ENCODE assay signal across 22 mouse cellular contexts in genomic region chr10:33073126-33073525, GRCm38 (mm10). TPM values are rescaled to one million over a fixed set of nuclear protein-coding genes. Genes with fewer than 3 reads are reported as not detected.
"Had no signal": no experiment of that assay in that cellular context is flagged by ENCODE, and none has a peak within 500 bp of the region (broad histone marks: within the 10 kb centered on the region; RNA-seq: fewer than 3 reads in every experiment).

No protein-coding gene starts in this region.

- H3K4me2 ChIP-seq: liver, embryonic 13.5 days; midbrain, embryonic 12.5 days; midbrain, embryonic 15.5 days; neural tube, embryonic 13.5 days had no signal

- H3K27me3 ChIP-seq: liver, embryonic 13.5 days; midbrain, embryonic 12.5 days; midbrain, embryonic 15.5 days; neural tube, embryonic 13.5 days had no signal

- H3K36me3 ChIP-seq: liver, embryonic 13.5 days; midbrain, embryonic 12.5 days; midbrain, embryonic 15.5 days; neural tube, embryonic 13.5 days had no signal

- H3K4me3 ChIP-seq: left cerebral cortex, adult 2 months; liver, embryonic 13.5 days; midbrain, embryonic 12.5 days; midbrain, embryonic 15.5 days; neural tube, embryonic 13.5 days had no signal

- DNase-seq: kidney, adult 9 months; kidney, postnatal 14 days; kidney, postnatal 4 days; layer of hippocampus, postnatal 36 days; liver, embryonic 13.5 days; lung, adult 2 months; lung, postnatal 14 days; retina, postnatal 1 day; right cerebral cortex, postnatal 25 days; thymus, postnatal 36 days had no signal

- H3K27ac ChIP-seq: left cerebral cortex, adult 2 months; liver, embryonic 13.5 days; macrophage; midbrain, embryonic 12.5 days; midbrain, embryonic 15.5 days; neural tube, embryonic 13.5 days; stomach, postnatal 0 days had no signal

- ATAC-seq: midbrain, embryonic 15.5 days had no signal

- H3K9me3 ChIP-seq: liver, embryonic 13.5 days; midbrain, embryonic 12.5 days; midbrain, embryonic 15.5 days; neural tube, embryonic 13.5 days had no signal

- H3K9ac ChIP-seq: liver, embryonic 13.5 days; midbrain, embryonic 12.5 days; midbrain, embryonic 15.5 days; neural tube, embryonic 13.5 days had no signal

- H3K4me1 ChIP-seq: liver, embryonic 13.5 days; midbrain, embryonic 12.5 days; midbrain, embryonic 15.5 days; neural tube, embryonic 13.5 days had no signal

RNA-seq across cellular contexts. Expression of gene Trdn, which starts 7.2 kb away (rescaled TPM):
- total RNA-seq: layer of hippocampus, postnatal 10 days; layer of hippocampus, postnatal 36 days; megakaryocyte, adult 5-6 weeks; neutrophil, adult 5-6 weeks had no signal
- polyA plus RNA-seq: liver, adult 2 months; macrophage; small intestine, adult 2 months; stomach, embryonic 14.5 days had no signal
